Mouse (Mus musculus): ENCODE measurements at regions not wholly inside any gene's neighbourhood (a gene's known extent, or its start where the extent isn't known, plus 50 kb on each side); places are given as distances from the start of the nearest gene placed in this dataset.

- no peak overlapping the region for H3K27ac ChIP-seq (ENCODE audit: low read depth, low read length)
- no peaks in the 10 kb centered on the region for H3K4me1 ChIP-seq (ENCODE audit: control insufficient read depth, insufficient read depth, low read length)
- no peaks in the 10 kb centered on the region for H3K36me3 ChIP-seq (ENCODE audit: control insufficient read depth, insufficient read depth, low read length)
- H3K4me3 ChIP-seq (ENCODE audit: low read depth, low read length), result no peak overlapping the region
- H3K27me3 ChIP-seq (ENCODE audit: control insufficient read depth, insufficient read depth, low read length), result no peaks in the 10 kb centered on the region
- H3K9me3 ChIP-seq (replicated peaks; ENCODE audit: control insufficient read depth, low read length), result no peaks in the 10 kb centered on the region
- no peak for ATAC-seq (replicated peaks; ENCODE audit: insufficient number of reproducible peaks, low FRiP score, low TSS enrichment)
- WGBS (ENCODE audit: insufficient replicate concordance), result 48% methylated on average over 1 of the region's 1 CpGs
- no peak overlapping the region for H3K9ac ChIP-seq (ENCODE audit: low read depth, low read length)
- H3K4me2 ChIP-seq, result no peak overlapping the region
Observed at GRCm38 (mm10) chr16:46768376-46768775, 270.1 kb upstream of the Nectin3 start.

GRCm38 (mm10) chr16:46735140-46735539 is 236.8 kb upstream of the Nectin3 start:
- no peak overlapping the region for H3K4me2 ChIP-seq
- no peaks in the 10 kb centered on the region for H3K4me1 ChIP-seq (ENCODE audit: control insufficient read depth, insufficient read depth, low read length)
- H3K27ac ChIP-seq (ENCODE audit: low read depth, low read length), result no peak overlapping the region
- no peaks in the 10 kb centered on the region for H3K36me3 ChIP-seq (ENCODE audit: control insufficient read depth, insufficient read depth, low read length)
- ATAC-seq (replicated peaks; ENCODE audit: insufficient number of reproducible peaks, low FRiP score, low TSS enrichment), result no peak
- 55% methylated on average over 4 of the region's 4 CpGs for whole genome bisulfite sequencing (ENCODE audit: insufficient replicate concordance)
- H3K9ac ChIP-seq (ENCODE audit: low read depth, low read length), result no peak overlapping the region
- no peaks in the 10 kb centered on the region for H3K9me3 ChIP-seq (replicated peaks; ENCODE audit: control insufficient read depth, low read length)
- no peaks in the 10 kb centered on the region for H3K27me3 ChIP-seq (ENCODE audit: control insufficient read depth, insufficient read depth, low read length)
- no peak overlapping the region for H3K4me3 ChIP-seq (ENCODE audit: low read depth, low read length)

- H3K4me3 ChIP-seq (ENCODE audit: low read depth, low read length), result no peak overlapping the region
- ATAC-seq (replicated peaks; ENCODE audit: insufficient number of reproducible peaks, low FRiP score, low TSS enrichment), result no peak
- no peaks in the 10 kb centered on the region for H3K4me1 ChIP-seq (ENCODE audit: control insufficient read depth, insufficient read depth, low read length)
- no peak overlapping the region for H3K27ac ChIP-seq (ENCODE audit: low read depth, low read length)
- 73% methylated on average over 3 of the region's 3 CpGs for WGBS (ENCODE audit: insufficient replicate concordance)
- H3K27me3 ChIP-seq (ENCODE audit: control insufficient read depth, insufficient read depth, low read length), result no peaks in the 10 kb centered on the region
- no peaks in the 10 kb centered on the region for H3K36me3 ChIP-seq (ENCODE audit: control insufficient read depth, insufficient read depth, low read length)
- H3K4me2 ChIP-seq, result no peak overlapping the region
- no peaks in the 10 kb centered on the region for H3K9me3 ChIP-seq (replicated peaks; ENCODE audit: control insufficient read depth, low read length)
- no peak overlapping the region for H3K9ac ChIP-seq (ENCODE audit: low read depth, low read length)
Observed at GRCm38 (mm10) chr16:46728424-46728823, 230.1 kb upstream of the Nectin3 start.

- no peak overlapping the region for H3K4me2 ChIP-seq
- H3K27me3 ChIP-seq (ENCODE audit: control insufficient read depth, insufficient read depth, low read length), result no peaks in the 10 kb centered on the region
- H3K36me3 ChIP-seq (ENCODE audit: control insufficient read depth, insufficient read depth, low read length), result no peaks in the 10 kb centered on the region
- ATAC-seq (replicated peaks; ENCODE audit: insufficient number of reproducible peaks, low FRiP score, low TSS enrichment), result no peak
- H3K9ac ChIP-seq (ENCODE audit: low read depth, low read length), result no peak overlapping the region
- 84% methylated on average over 4 of the region's 4 CpGs for WGBS (ENCODE audit: insufficient replicate concordance)
- no peaks in the 10 kb centered on the region for H3K4me1 ChIP-seq (ENCODE audit: control insufficient read depth, insufficient read depth, low read length)
- no peak overlapping the region for H3K4me3 ChIP-seq (ENCODE audit: low read depth, low read length)
- no peaks in the 10 kb centered on the region for H3K9me3 ChIP-seq (replicated peaks; ENCODE audit: control insufficient read depth, low read length)
- H3K27ac ChIP-seq (ENCODE audit: low read depth, low read length), result no peak overlapping the region
Observed at GRCm38 (mm10) chr16:46723660-46724059, 225.3 kb upstream of the Nectin3 start.

- Histone ChIP-seq H3K27me3 (ENCODE audit: control insufficient read depth, insufficient read depth, low read length) (no peaks in the 10 kb centered on the region), H3K36me3 (ENCODE audit: control insufficient read depth, insufficient read depth, low read length) (no peaks in the 10 kb centered on the region), H3K27ac (ENCODE audit: low read depth, low read length) (no peak overlapping the region), H3K4me2 (no peak overlapping the region), H3K4me3 (ENCODE audit: low read depth, low read length) (no peak overlapping the region), H3K9ac (ENCODE audit: low read depth, low read length) (no peak overlapping the region), H3K4me1 (ENCODE audit: control insufficient read depth, insufficient read depth, low read length) (no peaks in the 10 kb centered on the region), H3K9me3 (replicated peaks; ENCODE audit: control insufficient read depth, low read length) (no peaks in the 10 kb centered on the region)
- 77% methylated on average over 3 of the region's 3 CpGs for WGBS (ENCODE audit: insufficient replicate concordance)
- no peak for ATAC-seq (replicated peaks; ENCODE audit: insufficient number of reproducible peaks, low FRiP score, low TSS enrichment)
Observed at GRCm38 (mm10) chr16:46679787-46680186, 181.5 kb upstream of the Nectin3 start.

GRCm38 (mm10) chr16:46669590-46669989 is 171.3 kb upstream of the Nectin3 start:
- Histone ChIP-seq H3K4me3 (ENCODE audit: low read depth, low read length) (no peak overlapping the region), H3K27ac (ENCODE audit: low read depth, low read length) (no peak overlapping the region), H3K4me1 (ENCODE audit: control insufficient read depth, insufficient read depth, low read length) (no peaks in the 10 kb centered on the region), H3K4me2 (no peak overlapping the region), H3K27me3 (ENCODE audit: control insufficient read depth, insufficient read depth, low read length) (no peaks in the 10 kb centered on the region), H3K9me3 (replicated peaks; ENCODE audit: control insufficient read depth, low read length) (no peaks in the 10 kb centered on the region), H3K36me3 (ENCODE audit: control insufficient read depth, insufficient read depth, low read length) (no peaks in the 10 kb centered on the region), H3K9ac (ENCODE audit: low read depth, low read length) (no peak overlapping the region)
- ATAC-seq (replicated peaks; ENCODE audit: insufficient number of reproducible peaks, low FRiP score, low TSS enrichment), result no peak
- 84% methylated on average over 3 of the region's 3 CpGs for WGBS (ENCODE audit: insufficient replicate concordance)

- no peaks in the 10 kb centered on the region for H3K36me3 ChIP-seq (ENCODE audit: control insufficient read depth, insufficient read depth, low read length)
- H3K9me3 ChIP-seq (replicated peaks; ENCODE audit: control insufficient read depth, low read length), result no peaks in the 10 kb centered on the region
- no peaks in the 10 kb centered on the region for H3K27me3 ChIP-seq (ENCODE audit: control insufficient read depth, insufficient read depth, low read length)
- no peaks in the 10 kb centered on the region for H3K4me1 ChIP-seq (ENCODE audit: control insufficient read depth, insufficient read depth, low read length)
- ATAC-seq (replicated peaks; ENCODE audit: insufficient number of reproducible peaks, low FRiP score, low TSS enrichment), result no peak
- no peak overlapping the region for H3K4me3 ChIP-seq (ENCODE audit: low read depth, low read length)
- H3K4me2 ChIP-seq, result no peak overlapping the region
- H3K27ac ChIP-seq (ENCODE audit: low read depth, low read length), result no peak overlapping the region
- 80% methylated on average over 3 of the region's 3 CpGs for WGBS (ENCODE audit: insufficient replicate concordance)
- H3K9ac ChIP-seq (ENCODE audit: low read depth, low read length), result no peak overlapping the region
Observed at GRCm38 (mm10) chr16:46665566-46665965, 167.2 kb upstream of the Nectin3 start.

- H3K4me2 ChIP-seq, result no peak overlapping the region
- H3K9me3 ChIP-seq (replicated peaks; ENCODE audit: control insufficient read depth, low read length), result no peaks in the 10 kb centered on the region
- no peak overlapping the region for H3K9ac ChIP-seq (ENCODE audit: low read depth, low read length)
- H3K27me3 ChIP-seq (ENCODE audit: control insufficient read depth, insufficient read depth, low read length), result no peaks in the 10 kb centered on the region
- no peak for ATAC-seq (replicated peaks; ENCODE audit: insufficient number of reproducible peaks, low FRiP score, low TSS enrichment)
- H3K4me1 ChIP-seq (ENCODE audit: control insufficient read depth, insufficient read depth, low read length), result no peaks in the 10 kb centered on the region
- 79% methylated on average over 4 of the region's 4 CpGs for WGBS (ENCODE audit: insufficient replicate concordance)
- H3K27ac ChIP-seq (ENCODE audit: low read depth, low read length), result no peak overlapping the region
- no peak overlapping the region for H3K4me3 ChIP-seq (ENCODE audit: low read depth, low read length)
- no peaks in the 10 kb centered on the region for H3K36me3 ChIP-seq (ENCODE audit: control insufficient read depth, insufficient read depth, low read length)
Observed at GRCm38 (mm10) chr16:46663008-46663407, 164.7 kb upstream of the Nectin3 start.

GRCm38 (mm10) chr16:46655041-46655440 is 156.7 kb upstream of the Nectin3 start:
- ATAC-seq (replicated peaks; ENCODE audit: insufficient number of reproducible peaks, low FRiP score, low TSS enrichment), result no peak
- Histone ChIP-seq H3K36me3 (ENCODE audit: control insufficient read depth, insufficient read depth, low read length) (no peaks in the 10 kb centered on the region), H3K27me3 (ENCODE audit: control insufficient read depth, insufficient read depth, low read length) (no peaks in the 10 kb centered on the region), H3K9me3 (replicated peaks; ENCODE audit: control insufficient read depth, low read length) (no peaks in the 10 kb centered on the region), H3K4me1 (ENCODE audit: control insufficient read depth, insufficient read depth, low read length) (no peaks in the 10 kb centered on the region), H3K27ac (ENCODE audit: low read depth, low read length) (no peak overlapping the region), H3K9ac (ENCODE audit: low read depth, low read length) (no peak overlapping the region), H3K4me2 (no peak overlapping the region), H3K4me3 (ENCODE audit: low read depth, low read length) (no peak overlapping the region)
- 86% methylated on average over 4 of the region's 4 CpGs for WGBS (ENCODE audit: insufficient replicate concordance)

All from heart, embryonic 11.5 days (tissue).